Mouse (Mus musculus): ENCODE data around the gene Lypd9. TPM values are rescaled to one million over a fixed set of nuclear protein-coding genes. Genes with fewer than 3 reads are reported as not detected.

The Lypd9 gene
- total and polyA plus RNA-seq, 3 experiments, result not detected

- H3K27me3 ChIP-seq (ENCODE audit: insufficient read depth, low read length), result peaks cover 42% of the 10 kb centered on the region
- no peaks in the 10 kb centered on the region for H3K9me3 ChIP-seq (replicated peaks)
- DNase-seq (ENCODE audit: low spot score), result no peak
- TF ChIP-seq TAL1 (conservative IDR thresholded peaks at IDR 0.05; ENCODE audit: low read depth, low read length), result no peak
- no peak overlapping the region for H3K4me3 ChIP-seq (ENCODE audit: low read depth, low read length)
- H3K4me1 ChIP-seq (ENCODE audit: insufficient read depth, low read depth, low read length), result peaks cover 3% of the 10 kb centered on the region; the same call in 1 of the 2 replicates
- no peak for ATAC-seq (ENCODE audit: extremely low read depth, insufficient number of reproducible peaks, low FRiP score, poor library complexity, severe bottlenecking)
- no peaks in the 10 kb centered on the region for H3K36me3 ChIP-seq (replicated peaks)
Observed at GRCm38 (mm10) chr11:58437866-58438265, 14.9 kb downstream of the Lypd9 start.

- ATAC-seq (ENCODE audit: extremely low read depth, insufficient number of reproducible peaks, low FRiP score, poor library complexity, severe bottlenecking), result no peak
- Histone ChIP-seq H3K4me3 (ENCODE audit: low read depth, low read length) (no peak within 1 kb of the TSS), H3K4me1 (ENCODE audit: insufficient read depth, low read depth, low read length) (peaks cover 3% of the 10 kb centered on the region; the same call in 1 of the 2 replicates), H3K9me3 (replicated peaks) (no peaks in the 10 kb centered on the region), H3K36me3 (replicated peaks) (no peaks in the 10 kb centered on the region), H3K27me3 (ENCODE audit: insufficient read depth, low read length) (peaks cover 54% of the 10 kb centered on the region)
- TF ChIP-seq POLR2AphosphoS5 (IDR thresholded peaks at IDR 0.05; ENCODE audit: insufficient replicate concordance, low read depth, low read length), result no peak
- DNase-seq (ENCODE audit: low spot score), result no peak
Observed at GRCm38 (mm10) chr11:58432259-58432658, 20.5 kb downstream of the Lypd9 start, which contains the start of gene Gm12253. TSS of gene Gm12253 (plus strand) at chr11:58432559.

GRCm38 (mm10) chr11:58420815-58421214 is 31.9 kb downstream of the Lypd9 start, which contains the start of gene 1810065E05Rik:
TSS of gene 1810065E05Rik (plus strand) at chr11:58421111.
- TF ChIP-seq POLR2AphosphoS5 (IDR thresholded peaks at IDR 0.05; ENCODE audit: insufficient replicate concordance, low read depth, low read length) (no peak), TAL1 (conservative IDR thresholded peaks at IDR 0.05; ENCODE audit: low read depth, low read length) (no peak), GATA2 (IDR thresholded peaks at IDR 0.05; ENCODE audit: borderline replicate concordance, low read depth, low read length) (no peak)
- DNase-seq (ENCODE audit: low spot score), result no peak
- Histone ChIP-seq H3K4me3 (ENCODE audit: low read depth, low read length) (no peak within 1 kb of the TSS), H3K4me1 (ENCODE audit: insufficient read depth, low read depth, low read length) (no peaks in the 10 kb centered on the region), H3K36me3 (replicated peaks) (no peaks in the 10 kb centered on the region), H3K9me3 (replicated peaks) (no peaks in the 10 kb centered on the region), H3K27me3 (ENCODE audit: insufficient read depth, low read length) (peaks cover 37% of the 10 kb centered on the region)
- ATAC-seq (ENCODE audit: extremely low read depth, insufficient number of reproducible peaks, low FRiP score, poor library complexity, severe bottlenecking), result no peak

DNA sequence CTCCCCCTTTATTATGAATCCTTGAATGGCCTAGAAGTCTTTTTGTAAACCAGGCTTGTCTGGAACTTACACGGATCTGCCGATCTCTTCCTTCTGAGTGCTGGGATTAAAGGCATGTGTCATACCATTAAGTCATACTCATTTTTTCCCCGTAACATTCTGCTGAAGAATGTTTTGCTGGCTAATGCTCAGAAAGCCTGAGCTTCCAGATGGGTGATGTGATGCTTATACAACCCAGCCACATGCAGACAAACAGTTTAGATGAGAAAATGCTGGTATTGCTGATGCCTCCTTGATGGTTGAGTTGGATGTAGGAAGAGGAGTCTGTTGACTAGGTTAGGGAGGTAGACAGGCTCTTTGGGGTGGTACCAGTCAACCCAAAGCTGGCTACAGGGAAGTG is 34.4 kb downstream of the Lypd9 start:
- Histone ChIP-seq H3K9me3 (replicated peaks) (no peaks in the 10 kb centered on the region), H3K4me3 (ENCODE audit: low read depth, low read length) (no peak overlapping the region), H3K36me3 (replicated peaks) (no peaks in the 10 kb centered on the region), H3K4me1 (ENCODE audit: insufficient read depth, low read depth, low read length) (no peaks in the 10 kb centered on the region), H3K27me3 (ENCODE audit: insufficient read depth, low read length) (peaks cover 30% of the 10 kb centered on the region)
- no peak for TF ChIP-seq TAL1 (conservative IDR thresholded peaks at IDR 0.05; ENCODE audit: low read depth, low read length)
- no peak for TF ChIP-seq POLR2AphosphoS5 (IDR thresholded peaks at IDR 0.05; ENCODE audit: insufficient replicate concordance, low read depth, low read length)
- no peak for TF ChIP-seq CTCF (IDR thresholded peaks at IDR 0.05; ENCODE audit: low read depth, low read length)
- no peak for TF ChIP-seq GATA1 (IDR thresholded peaks at IDR 0.05; ENCODE audit: borderline replicate concordance, low read length)
- no peak for TF ChIP-seq GATA2 (IDR thresholded peaks at IDR 0.05; ENCODE audit: borderline replicate concordance, low read depth, low read length)
- no peak for ATAC-seq (ENCODE audit: extremely low read depth, insufficient number of reproducible peaks, low FRiP score, poor library complexity, severe bottlenecking)
- no peak for DNase-seq (ENCODE audit: low spot score)

- TF ChIP-seq GATA2 (IDR thresholded peaks at IDR 0.05; ENCODE audit: borderline replicate concordance, low read depth, low read length) (no peak), TAL1 (conservative IDR thresholded peaks at IDR 0.05; ENCODE audit: low read depth, low read length) (no peak), GATA1 (IDR thresholded peaks at IDR 0.05; ENCODE audit: borderline replicate concordance, low read length) (no peak), CTCF (IDR thresholded peaks at IDR 0.05; ENCODE audit: low read depth, low read length) (no peak), POLR2AphosphoS5 (IDR thresholded peaks at IDR 0.05; ENCODE audit: insufficient replicate concordance, low read depth, low read length) (no peak)
- H3K36me3 ChIP-seq (replicated peaks), result no peaks in the 10 kb centered on the region
- ATAC-seq (ENCODE audit: extremely low read depth, insufficient number of reproducible peaks, low FRiP score, poor library complexity, severe bottlenecking) (no peak), DNase-seq (ENCODE audit: low spot score) (no peak)
- no peak overlapping the region for H3K4me3 ChIP-seq (ENCODE audit: low read depth, low read length)
- no peaks in the 10 kb centered on the region for H3K9me3 ChIP-seq (replicated peaks)
- H3K4me1 ChIP-seq (ENCODE audit: insufficient read depth, low read depth, low read length), result peaks cover 10% of the 10 kb centered on the region
- H3K27me3 ChIP-seq (ENCODE audit: insufficient read depth, low read length), result no peaks in the 10 kb centered on the region; the same call in 1 of the 2 replicates
Observed at GRCm38 (mm10) chr11:58408066-58408465, 44.7 kb downstream of the Lypd9 start.

- Histone ChIP-seq H3K4me3 (ENCODE audit: low read depth, low read length) (no peak overlapping the region), H3K9me3 (replicated peaks) (no peaks in the 10 kb centered on the region), H3K4me1 (ENCODE audit: insufficient read depth, low read depth, low read length) (peaks cover 3% of the 10 kb centered on the region), H3K36me3 (replicated peaks) (no peaks in the 10 kb centered on the region), H3K27me3 (ENCODE audit: insufficient read depth, low read length) (peaks cover 2% of the 10 kb centered on the region; the same call in 1 of the 2 replicates)
- TF ChIP-seq POLR2AphosphoS5 (IDR thresholded peaks at IDR 0.05; ENCODE audit: insufficient replicate concordance, low read depth, low read length), result no peak
- TF ChIP-seq CTCF (IDR thresholded peaks at IDR 0.05; ENCODE audit: low read depth, low read length), result no peak
- no peak for TF ChIP-seq GATA1 (IDR thresholded peaks at IDR 0.05; ENCODE audit: borderline replicate concordance, low read length)
- no peak for TF ChIP-seq GATA2 (IDR thresholded peaks at IDR 0.05; ENCODE audit: borderline replicate concordance, low read depth, low read length)
- TF ChIP-seq TAL1 (conservative IDR thresholded peaks at IDR 0.05; ENCODE audit: low read depth, low read length), result no peak
- ATAC-seq (ENCODE audit: extremely low read depth, insufficient number of reproducible peaks, low FRiP score, poor library complexity, severe bottlenecking) (no peak), DNase-seq (ENCODE audit: low spot score) (no peak)
Observed at GRCm38 (mm10) chr11:58400655-58401054, 52.1 kb downstream of the Lypd9 start.

- ATAC-seq (ENCODE audit: extremely low read depth, insufficient number of reproducible peaks, low FRiP score, poor library complexity, severe bottlenecking) (no peak), DNase-seq (ENCODE audit: low spot score) (no peak)
- H3K4me3 ChIP-seq (ENCODE audit: low read depth, low read length), result no peak overlapping the region
- H3K27me3 ChIP-seq (ENCODE audit: insufficient read depth, low read length), result peaks cover 2% of the 10 kb centered on the region; the same call in 1 of the 2 replicates
- no peaks in the 10 kb centered on the region for H3K9me3 ChIP-seq (replicated peaks)
- TF ChIP-seq POLR2AphosphoS5 (IDR thresholded peaks at IDR 0.05; ENCODE audit: insufficient replicate concordance, low read depth, low read length), result no peak
- TF ChIP-seq GATA2 (IDR thresholded peaks at IDR 0.05; ENCODE audit: borderline replicate concordance, low read depth, low read length), result no peak
- no peak for TF ChIP-seq CTCF (IDR thresholded peaks at IDR 0.05; ENCODE audit: low read depth, low read length)
- TF ChIP-seq TAL1 (conservative IDR thresholded peaks at IDR 0.05; ENCODE audit: low read depth, low read length), result no peak
- no peak for TF ChIP-seq GATA1 (IDR thresholded peaks at IDR 0.05; ENCODE audit: borderline replicate concordance, low read length)
- peaks cover 3% of the 10 kb centered on the region for H3K4me1 ChIP-seq (ENCODE audit: insufficient read depth, low read depth, low read length)
- no peaks in the 10 kb centered on the region for H3K36me3 ChIP-seq (replicated peaks)
Observed at GRCm38 (mm10) chr11:58399985-58400645, 52.6 kb downstream of the Lypd9 start.
